Mouse (Mus musculus): ENCODE measurements around the gene Tesk1.

DNA sequence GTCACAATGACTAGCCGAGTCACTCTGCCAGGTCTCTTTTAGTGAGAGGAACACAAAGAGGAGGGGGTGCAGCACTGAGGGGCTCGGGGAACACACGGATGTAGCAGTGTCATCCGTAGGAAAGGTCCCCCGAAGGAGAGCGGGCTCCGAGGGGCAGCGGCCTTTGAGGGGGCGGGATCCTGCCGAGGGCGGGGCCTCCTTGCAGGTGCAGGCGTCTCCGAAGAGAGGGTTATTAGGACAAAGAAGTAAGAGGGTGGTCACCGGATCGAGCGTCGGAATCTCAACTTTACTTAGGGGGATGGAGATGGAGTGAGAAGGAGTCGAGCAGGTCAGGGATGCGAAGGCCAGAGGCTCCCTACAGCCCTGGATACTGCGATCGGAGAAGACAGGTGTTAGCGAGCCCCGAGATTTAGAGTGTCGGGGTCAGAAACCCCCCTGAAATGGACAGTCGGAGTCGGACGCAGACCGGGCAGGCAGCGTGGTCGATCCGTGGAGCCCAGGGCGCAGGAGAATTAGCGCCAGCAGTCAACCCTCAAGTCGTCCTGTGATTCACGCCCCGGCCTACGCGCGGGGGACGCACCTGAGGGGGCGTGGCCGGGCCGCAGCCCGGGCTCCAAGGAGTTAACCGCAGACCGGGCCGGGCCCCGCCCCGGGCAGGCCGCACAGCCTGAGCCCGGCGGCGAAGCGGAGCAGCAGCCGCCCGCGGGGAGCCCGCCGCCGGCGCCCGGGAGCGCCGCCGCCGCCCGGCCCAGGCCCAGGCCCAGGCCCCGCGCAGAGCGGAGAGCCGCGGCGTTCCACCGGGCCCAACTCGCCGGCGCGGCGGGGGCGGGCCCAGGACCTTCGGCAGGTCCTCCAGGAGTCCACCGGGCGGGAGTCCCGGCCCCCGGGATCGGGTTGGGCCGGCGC, 970 bp downstream of the Tesk1 start:
- TF ChIP-seq EP300 (IDR thresholded peaks at IDR 0.05; ENCODE audit: low read depth) (no peak), CTCF (IDR thresholded peaks at IDR 0.05; ENCODE audit: low read depth) (no peak)
